Mouse (Mus musculus): ENCODE measurements around the gene Wfikkn2.

GRCm38 (mm10) chr11:94287105-94287504, 41.3 kb upstream of the Wfikkn2 start:
- TF ChIP-seq CTCF (conservative IDR thresholded peaks at IDR 0.05; ENCODE audit: low read length) (no peak), NANOG (IDR thresholded peaks at IDR 0.05; ENCODE audit: borderline replicate concordance, low read length) (no peak), POU5F1 (IDR thresholded peaks at IDR 0.05; ENCODE audit: borderline replicate concordance, low read length) (no peak)

Measured in E14TG2a.4 (cell line).